Mouse (Mus musculus) mature B cell (primary cell): ENCODE data around the gene Lypd4.

ENCODE experiments used
- in situ Hi-C: fragments of 300-500 bp; cut with MboI; formaldehyde crosslinking; loops from 2 replicates; pipeline ENCODE4 v1.14.3; 2019

Lypd4 gene

DNA sequence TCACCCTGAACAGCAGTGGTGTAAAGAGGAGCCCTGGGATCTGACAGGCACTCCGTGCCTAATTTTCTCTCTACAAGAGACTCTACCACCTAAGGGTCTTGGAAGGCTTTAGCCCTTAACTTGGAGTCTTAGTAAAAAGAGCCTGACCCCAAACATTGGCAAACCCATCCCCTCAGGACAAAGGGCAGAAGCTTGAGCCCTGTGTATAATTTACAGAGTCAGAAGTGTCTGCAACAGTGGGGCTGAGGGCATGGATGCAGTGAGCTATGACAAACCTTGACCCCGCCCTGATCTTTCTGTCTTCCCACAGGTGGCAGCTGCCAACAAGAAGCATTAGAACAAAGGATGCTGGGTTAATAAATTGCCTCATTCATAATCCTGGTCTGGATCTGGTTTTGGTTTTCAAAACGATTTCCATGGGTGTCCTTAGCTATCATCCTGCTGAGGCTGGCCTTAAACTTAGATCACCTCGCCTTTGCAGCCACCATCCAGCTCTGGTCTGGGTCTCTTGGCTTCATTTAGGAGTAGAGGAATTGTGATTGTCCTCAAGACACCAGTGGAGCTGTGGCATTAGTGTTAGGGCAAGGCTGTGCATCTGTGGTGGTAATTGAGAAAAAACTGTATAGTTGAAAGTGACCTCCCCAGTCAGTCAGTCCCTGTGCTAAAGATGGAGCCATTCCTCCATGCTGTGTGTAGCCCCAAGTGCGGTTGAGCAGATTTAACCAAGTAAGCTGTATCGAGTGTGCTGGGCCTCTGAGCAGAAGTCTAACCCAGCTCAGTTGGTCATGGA is 19.9 kb upstream of the Lypd4 start:
- in situ Hi-C loops: no loop called here

- in situ Hi-C loops: no loop called here
Observed at GRCm38 (mm10) chr7:24887096-24887495, 17.4 kb upstream of the Lypd4 start.

GRCm38 (mm10) chr7:24886308-24886633 is 16.5 kb upstream of the Lypd4 start:
- in situ Hi-C loops: no loop called here

- in situ Hi-C loops: no loop called here
Observed at GRCm38 (mm10) chr7:24885468-24886307, 15.9 kb upstream of the Lypd4 start.

DNA sequence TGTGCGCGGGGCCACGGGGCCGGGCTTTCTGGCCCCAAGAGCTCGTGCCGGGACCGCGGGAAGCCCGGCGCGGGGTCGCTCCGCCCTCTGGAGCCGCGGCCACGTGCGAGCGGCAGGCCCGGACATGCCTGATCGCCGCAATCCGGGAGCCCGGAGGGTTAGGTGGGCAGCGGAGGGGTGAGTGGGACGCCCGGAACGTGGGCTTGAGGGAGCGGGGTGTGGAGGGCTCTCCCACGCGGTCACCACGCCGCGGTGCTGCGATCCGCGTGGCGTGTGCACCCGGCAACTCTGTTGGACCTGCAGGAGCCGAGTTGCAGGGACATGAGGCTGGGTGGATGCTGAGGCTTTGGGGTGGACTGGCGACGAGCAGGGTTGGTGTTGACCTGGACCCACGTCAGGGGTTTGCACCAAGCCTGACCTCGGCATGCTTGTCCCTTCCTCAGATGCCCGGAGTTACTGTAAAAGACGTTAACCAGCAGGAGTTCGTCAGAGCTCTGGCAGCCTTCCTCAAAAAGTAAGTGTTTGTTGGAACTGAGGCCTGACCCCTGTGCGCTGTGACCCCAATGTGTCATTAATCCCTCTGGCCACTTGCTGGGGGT is 15.1 kb upstream of the Lypd4 start:
- in situ Hi-C loops: no loop called here

- in situ Hi-C loops: no loop called here
Observed at GRCm38 (mm10) chr7:24883896-24884692, 14.4 kb upstream of the Lypd4 start, which contains the start of gene Rps19. Rps19 (plus strand) TSS chr7:24884371.

DNA sequence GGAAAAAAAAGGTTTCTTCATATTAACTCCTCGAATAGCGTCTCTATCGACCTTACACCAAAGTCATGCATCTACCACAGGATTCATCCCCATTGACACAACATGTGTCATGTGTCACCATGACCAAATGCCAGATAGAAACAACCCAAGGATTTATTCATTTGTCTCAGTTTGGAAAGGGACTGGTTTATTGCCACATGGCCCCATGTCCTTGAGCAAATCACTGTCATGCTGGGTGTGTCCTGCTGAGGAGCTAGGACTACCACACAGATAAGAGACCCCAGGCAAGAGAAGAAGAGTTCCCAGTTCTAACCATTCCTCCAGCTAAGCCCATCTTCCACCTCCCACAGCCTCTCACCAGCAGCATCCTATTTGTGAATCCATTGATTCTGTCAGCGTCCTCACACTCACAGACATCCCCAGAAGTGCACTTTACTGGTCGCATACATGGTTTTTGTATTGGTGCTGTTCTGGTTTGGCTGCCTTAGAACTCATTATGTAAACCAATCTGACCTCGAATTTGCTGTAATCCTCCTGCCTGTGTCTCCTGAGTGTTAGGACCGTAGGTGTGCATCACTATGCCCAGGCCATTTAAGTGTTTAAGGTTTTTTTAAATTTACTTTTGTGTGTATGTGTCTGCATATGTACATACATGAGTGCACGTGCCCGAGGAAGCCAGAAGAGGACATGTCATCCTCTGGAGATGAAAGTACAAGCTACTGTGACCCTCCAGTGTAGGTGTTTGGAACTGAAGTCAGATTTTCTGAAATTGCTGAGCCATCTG is 12.9 kb upstream of the Lypd4 start:
- in situ Hi-C loops: no loop called here

DNA sequence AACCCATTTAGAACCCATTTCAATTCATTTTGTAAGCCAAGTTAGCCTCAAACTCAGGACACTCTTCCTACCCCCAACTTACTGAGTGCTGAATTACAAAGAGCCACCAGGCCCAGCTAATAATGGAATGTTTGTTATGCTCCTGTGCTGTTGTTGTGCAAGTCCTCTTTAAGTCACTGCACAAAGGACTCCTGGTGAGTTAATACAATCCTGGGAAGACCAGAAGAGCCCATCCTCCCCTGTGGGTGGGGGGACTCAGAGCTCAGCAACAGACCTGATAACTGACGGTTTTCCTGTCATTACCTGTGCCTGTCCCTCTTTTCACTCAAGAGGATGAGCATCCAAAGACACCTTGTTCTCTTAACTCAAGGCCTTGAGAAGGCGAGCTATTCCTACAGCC is 9.9 kb upstream of the Lypd4 start:
- in situ Hi-C loops: no loop called here

- in situ Hi-C loops: no loop called here
Observed at GRCm38 (mm10) chr7:24877588-24877987, 7.8 kb upstream of the Lypd4 start.

GRCm38 (mm10) chr7:24869080-24869479 is 661 bp downstream of the Lypd4 start:
- in situ Hi-C loops: no loop called here

DNA sequence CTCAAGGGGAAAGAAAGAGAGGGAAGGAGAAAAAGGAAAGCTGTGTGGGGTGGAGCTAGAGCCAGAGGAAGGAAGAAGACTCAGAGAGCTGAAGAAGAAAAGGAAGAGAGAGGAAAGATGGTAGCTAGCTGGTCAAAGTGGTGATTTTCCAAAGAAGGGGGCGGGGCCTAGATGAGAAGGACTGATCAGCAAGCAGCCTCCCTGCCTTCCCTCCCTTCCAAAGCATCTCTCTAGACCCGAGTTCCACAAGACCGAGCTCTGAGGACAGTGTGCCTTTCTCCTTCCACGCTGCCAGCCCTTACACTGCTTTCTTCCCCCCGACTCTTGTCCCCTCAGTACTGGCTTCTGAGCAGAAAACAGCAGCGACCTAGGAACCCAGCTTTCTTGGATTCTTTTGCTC is 5.6 kb downstream of the Lypd4 start:
- in situ Hi-C loops: no loop called here

GRCm38 (mm10) chr7:24862853-24863252 is 6.9 kb downstream of the Lypd4 start:
- in situ Hi-C loops: no loop called here

GRCm38 (mm10) chr7:24861913-24862312 is 7.8 kb downstream of the Lypd4 start, which contains the start of gene Gm9844:
Gm9844 (plus strand) TSS chr7:24862213.
- in situ Hi-C loops: no loop called here

- in situ Hi-C loops: no loop called here
Observed at GRCm38 (mm10) chr7:24859234-24859633, 10.5 kb downstream of the Lypd4 start.

- in situ Hi-C loops: no loop called here
Observed at GRCm38 (mm10) chr7:24856460-24857120, 13.2 kb downstream of the Lypd4 start.

DNA sequence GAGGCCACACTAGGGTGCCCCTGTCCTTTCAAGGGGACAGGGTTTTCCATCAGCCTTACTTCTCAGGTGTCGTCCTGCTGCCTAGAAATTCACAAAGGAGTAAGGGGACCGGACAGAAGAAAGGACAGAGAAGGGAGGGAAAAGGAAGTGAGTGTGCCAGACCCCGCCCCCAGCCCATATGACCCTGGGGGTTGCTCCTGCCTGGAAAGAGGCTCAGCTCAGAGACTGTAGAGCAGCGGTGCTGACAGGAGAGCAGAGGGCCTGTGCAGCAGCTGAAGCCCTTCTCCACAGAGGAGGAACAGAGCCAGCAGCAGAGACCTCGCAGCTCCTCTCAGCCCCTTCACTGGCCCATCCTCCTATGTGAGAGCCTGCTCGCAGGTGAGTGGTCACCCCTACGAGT is 16.0 kb downstream of the Lypd4 start:
- in situ Hi-C loops: no loop called here

- in situ Hi-C loops: no loop called here
Observed at GRCm38 (mm10) chr7:24853233-24853563, 16.5 kb downstream of the Lypd4 start.

DNA sequence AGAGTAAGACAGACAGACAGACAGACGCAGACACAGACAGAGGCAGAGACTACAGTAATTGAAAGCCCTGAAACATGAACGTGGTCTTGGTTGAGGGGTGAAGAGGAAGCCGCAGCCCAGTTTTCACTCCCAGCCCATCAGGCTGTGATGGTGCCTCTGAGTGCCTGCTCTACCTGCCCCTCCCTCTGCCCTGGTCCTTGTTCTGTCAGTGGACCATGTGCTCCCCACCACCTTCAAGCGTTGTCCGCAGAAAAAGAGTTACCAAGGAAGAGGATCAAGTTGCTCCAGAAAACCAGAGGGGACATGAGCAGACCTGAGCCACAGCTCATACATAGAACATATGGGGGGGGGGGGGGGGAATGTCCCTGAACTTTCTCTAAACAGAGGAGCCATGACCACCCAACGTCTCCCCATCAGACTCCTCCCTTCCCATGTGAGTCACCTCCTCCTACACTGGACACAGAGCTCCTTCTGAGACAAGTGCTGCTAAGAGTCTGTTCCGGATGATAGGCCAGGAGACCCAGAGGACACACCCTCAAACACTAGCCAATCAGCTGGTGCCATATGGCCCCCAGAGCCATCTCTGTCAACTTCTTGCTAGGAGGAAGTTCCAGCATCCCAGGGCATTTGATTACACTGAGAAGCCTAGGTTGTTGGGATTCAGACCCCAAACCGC is 17.0 kb downstream of the Lypd4 start:
- in situ Hi-C loops: no loop called here

DNA sequence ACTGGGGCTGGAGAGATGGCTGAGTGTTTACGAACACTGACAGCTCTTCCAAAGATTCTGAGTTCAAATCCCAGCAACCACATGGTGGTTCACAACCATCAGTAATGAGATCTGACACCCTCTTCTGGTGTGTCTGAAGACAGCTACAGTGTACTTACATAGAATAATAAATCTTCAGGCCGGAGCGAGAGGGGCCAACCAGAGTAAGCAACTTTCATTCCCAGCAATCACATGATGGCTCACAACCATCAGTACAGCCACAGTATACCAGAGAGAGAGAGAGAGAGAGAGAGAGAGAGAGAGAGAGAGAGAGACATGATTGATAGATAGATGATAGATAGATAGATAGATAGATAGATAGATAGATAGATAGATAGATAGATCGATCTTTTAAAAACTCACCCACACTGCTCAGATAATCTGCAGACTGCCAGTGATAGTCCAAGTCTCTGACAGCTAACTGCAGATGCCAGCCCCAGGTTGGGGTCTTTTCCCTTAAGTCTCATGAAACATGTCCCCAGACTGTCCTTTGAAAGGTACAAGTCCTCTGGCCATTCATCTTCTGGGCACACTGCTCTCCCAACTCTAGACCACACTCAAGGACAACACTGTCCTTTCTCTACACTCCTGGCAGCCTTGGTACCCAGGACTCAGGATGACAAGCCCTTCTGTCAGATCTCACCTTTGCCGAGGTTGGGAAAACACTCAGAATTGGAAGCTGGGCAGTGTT is 18.0 kb downstream of the Lypd4 start:
- in situ Hi-C loops: no loop called here
